Mouse (Mus musculus) midbrain, postnatal 0 days (tissue): Measurements from ENCODE around the gene Lzts2. TPM values are rescaled to one million over a fixed set of nuclear protein-coding genes. Genes with fewer than 3 reads are reported as not detected.

ENCODE experiments used
- ATAC-seq: fragments of 200-750 bp; cut with Nextera tagmentation; 2 replicates; pipeline ENCODE4 v1.8.0; 2017; ENCODE audit warnings: moderate number of reproducible peaks, mild to moderate bottlenecking, moderate TSS enrichment, moderate library complexity; ENCODE audit not compliant: low FRiP score
- DNase-seq: peaks from one replicate; pipeline ENCODE4 v3.0.0-alpha.2; 2015; ENCODE audit warnings: low spot score
- H3K27ac ChIP-seq: fragments of 300-500 bp; sonication (generic); 2 replicates; pipeline ENCODE4 v1.5.1; 2014; ENCODE audit warnings: low read depth, mild to moderate bottlenecking, low read length, mixed read lengths
- H3K27me3 ChIP-seq: fragments of 300-500 bp; sonication (generic); 2 replicates; pipeline ENCODE4 v1.6.1; 2014; ENCODE audit warnings: low read length, control low read depth, mixed read lengths; ENCODE audit not compliant: insufficient read depth
- H3K36me3 ChIP-seq: fragments of 300-500 bp; sonication (generic); 2 replicates; pipeline ENCODE4 v1.6.1; 2014; ENCODE audit warnings: low read length, control low read depth, mixed read lengths; ENCODE audit not compliant: insufficient read depth
- H3K4me1 ChIP-seq: fragments of 300-500 bp; sonication (generic); 2 replicates; pipeline ENCODE4 v1.6.1; 2014; ENCODE audit warnings: mild to moderate bottlenecking, control low read depth, antibody characterized with exemption, low read length, mixed read lengths; ENCODE audit not compliant: insufficient read depth
- H3K4me2 ChIP-seq: fragments of 300-500 bp; sonication (generic); 2 replicates; pipeline ENCODE4 v1.6.1; 2014; ENCODE audit warnings: low read depth, mild to moderate bottlenecking, low read length, mixed read lengths; ENCODE audit not compliant: poor library complexity, severe bottlenecking
- H3K4me3 ChIP-seq: fragments of 300-500 bp; sonication (generic); 2 replicates; pipeline ENCODE4 v1.5.1; 2014; ENCODE audit warnings: low read depth, mild to moderate bottlenecking, low read length, moderate library complexity
- H3K9ac ChIP-seq: fragments of 300-500 bp; sonication (generic); replicated peaks from 2 replicates; pipeline ENCODE4 v1.6.1; 2014; ENCODE audit warnings: mild to moderate bottlenecking, low read length, moderate library complexity, mixed read lengths; ENCODE audit not compliant: poor library complexity, severe bottlenecking
- H3K9me3 ChIP-seq: fragments of 300-500 bp; sonication (generic); 2 replicates; pipeline ENCODE4 v1.6.1; 2016; ENCODE audit warnings: low read length, control low read depth
- CTCF ChIP-seq: IDR thresholded peaks from 2 replicates; pipeline ENCODE4 v1.5.1; 2016; ENCODE audit warnings: antibody characterized with exemption, mild to moderate bottlenecking
- WGBS: fragments of 180-500 bp; shearing (Covaris S2); extraction: QIAGEN DNeasy Blood & Tissue Kit; methylation state at CpG from one replicate; pipeline ENCODE4 v1.1.7; 2014; 5-methylcytosine and 5-hydroxymethylcytosine counted together
- polyA plus RNA-seq: library from polyadenylated mRNA; unstranded; fragments of >200 nt; fragmentation: Nextera tagmentation; extraction: Ambion mirVana; gene quantifications from 2 replicates; pipeline ENCODE4 v1.2.1, GENCODE M21; 2015
- total RNA-seq: library from RNA; depleted of rRNA; stranded (reverse); fragments of >200 nt; gene quantifications from 2 replicates; pipeline ENCODE4 v1.2.3, GENCODE M21; 2014

Gene Lzts2
- total and polyA plus RNA-seq, 2 experiments from 2014 or later = 12.9 to 40.4 TPM

DNA sequence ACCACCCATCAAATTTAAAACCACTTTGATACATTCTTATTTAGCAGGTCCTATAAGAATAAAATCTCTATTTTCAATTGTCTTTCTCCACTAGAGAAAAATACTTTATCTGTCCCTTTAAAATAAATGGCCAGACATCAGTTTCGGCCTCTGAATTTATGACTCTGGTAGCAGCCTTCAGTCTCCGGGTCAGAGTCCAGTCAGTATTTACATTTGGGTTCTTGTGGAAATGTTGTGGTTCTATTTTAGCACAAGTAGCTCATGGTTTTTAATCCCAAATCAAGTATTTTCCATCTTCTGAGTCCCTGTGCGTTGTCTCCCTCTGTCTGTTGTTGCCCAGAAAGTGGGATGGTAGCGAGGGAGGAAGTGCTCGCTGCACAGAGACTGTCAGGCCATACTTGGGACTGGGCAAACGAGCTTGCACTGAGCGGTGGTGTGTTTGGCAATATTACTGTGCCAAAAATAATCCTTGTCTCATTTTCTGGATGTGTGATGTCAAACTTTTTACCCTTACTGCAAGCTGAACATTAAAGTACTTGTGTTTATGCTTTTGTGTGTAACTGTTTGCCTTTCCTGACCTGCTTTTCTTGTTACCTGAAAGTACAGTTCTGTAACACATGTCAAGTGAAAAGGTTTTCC, 31.6 kb upstream of the Lzts2 start:
- ATAC-seq (no peak), DNase-seq (no peak)
- Histone ChIP-seq H3K27ac (no peak overlapping the region), H3K9me3 (no peaks in the 10 kb centered on the region), H3K9ac (no peak overlapping the region), H3K36me3 (peaks cover 28% of the 10 kb centered on the region), H3K4me1 (no peaks in the 10 kb centered on the region), H3K4me3 (no peak overlapping the region), H3K4me2 (no peak overlapping the region), H3K27me3 (no peaks in the 10 kb centered on the region)
- TF ChIP-seq CTCF = no peak
- 79% methylated on average over 7 of the region's 7 CpGs for WGBS

DNA sequence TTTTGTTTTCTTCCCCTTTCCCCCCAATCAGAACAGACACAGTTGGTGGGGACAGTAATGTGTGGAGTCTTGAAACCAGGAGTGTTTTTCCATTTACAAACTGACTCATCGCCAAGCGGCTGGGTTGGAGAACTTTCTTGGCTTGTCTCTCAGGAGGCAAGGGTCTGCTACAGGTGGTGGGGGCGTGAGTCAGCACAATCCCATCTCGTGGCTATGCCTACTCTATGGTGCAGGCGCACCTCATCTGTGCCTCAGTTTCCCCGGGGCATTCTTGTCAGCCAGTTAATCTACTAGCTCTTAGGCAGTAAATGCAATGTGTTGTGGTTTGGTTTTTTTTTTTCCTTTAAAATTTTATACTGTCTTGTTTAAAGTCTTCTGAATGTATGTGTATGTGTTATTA, 30.8 kb upstream of the Lzts2 start:
- no peak for ATAC-seq
- Histone ChIP-seq H3K4me3 (no peak overlapping the region), H3K36me3 (peaks cover 24% of the 10 kb centered on the region), H3K27ac (no peak overlapping the region), H3K27me3 (no peaks in the 10 kb centered on the region), H3K4me2 (no peak overlapping the region), H3K9ac (no peak overlapping the region), H3K4me1 (no peaks in the 10 kb centered on the region), H3K9me3 (no peaks in the 10 kb centered on the region)
- 89% methylated on average over 6 of the region's 6 CpGs for WGBS
- DNase-seq = no peak
- no peak for TF ChIP-seq CTCF

DNA sequence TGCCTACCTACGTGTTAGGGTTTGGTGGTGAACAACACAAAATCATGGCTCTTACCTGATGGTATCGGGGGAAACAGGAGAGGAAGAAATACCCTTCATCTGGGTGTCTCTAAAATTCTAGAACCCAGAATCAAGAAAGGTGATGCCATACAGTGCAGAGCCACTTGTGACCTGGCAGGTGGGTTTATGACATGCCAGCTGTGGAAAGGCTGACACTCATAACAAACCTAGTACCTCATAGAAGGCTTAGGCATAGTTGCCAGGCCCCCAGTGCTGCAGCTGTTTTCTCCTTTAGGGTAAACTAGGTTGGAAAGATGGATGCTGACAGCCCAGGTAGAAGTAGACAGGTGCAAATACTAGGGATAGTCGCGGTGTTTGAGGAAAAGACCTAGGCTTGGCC, 29.8 kb upstream of the Lzts2 start:
- WGBS = 97% methylated on average over 4 of the region's 4 CpGs
- Histone ChIP-seq H3K4me3 (no peak overlapping the region), H3K27me3 (no peaks in the 10 kb centered on the region), H3K27ac (no peak overlapping the region), H3K9me3 (no peaks in the 10 kb centered on the region), H3K36me3 (peaks cover 17% of the 10 kb centered on the region), H3K9ac (no peak overlapping the region), H3K4me1 (no peaks in the 10 kb centered on the region), H3K4me2 (no peak overlapping the region)
- ATAC-seq (no peak), DNase-seq (no peak)
- TF ChIP-seq CTCF = no peak

DNA sequence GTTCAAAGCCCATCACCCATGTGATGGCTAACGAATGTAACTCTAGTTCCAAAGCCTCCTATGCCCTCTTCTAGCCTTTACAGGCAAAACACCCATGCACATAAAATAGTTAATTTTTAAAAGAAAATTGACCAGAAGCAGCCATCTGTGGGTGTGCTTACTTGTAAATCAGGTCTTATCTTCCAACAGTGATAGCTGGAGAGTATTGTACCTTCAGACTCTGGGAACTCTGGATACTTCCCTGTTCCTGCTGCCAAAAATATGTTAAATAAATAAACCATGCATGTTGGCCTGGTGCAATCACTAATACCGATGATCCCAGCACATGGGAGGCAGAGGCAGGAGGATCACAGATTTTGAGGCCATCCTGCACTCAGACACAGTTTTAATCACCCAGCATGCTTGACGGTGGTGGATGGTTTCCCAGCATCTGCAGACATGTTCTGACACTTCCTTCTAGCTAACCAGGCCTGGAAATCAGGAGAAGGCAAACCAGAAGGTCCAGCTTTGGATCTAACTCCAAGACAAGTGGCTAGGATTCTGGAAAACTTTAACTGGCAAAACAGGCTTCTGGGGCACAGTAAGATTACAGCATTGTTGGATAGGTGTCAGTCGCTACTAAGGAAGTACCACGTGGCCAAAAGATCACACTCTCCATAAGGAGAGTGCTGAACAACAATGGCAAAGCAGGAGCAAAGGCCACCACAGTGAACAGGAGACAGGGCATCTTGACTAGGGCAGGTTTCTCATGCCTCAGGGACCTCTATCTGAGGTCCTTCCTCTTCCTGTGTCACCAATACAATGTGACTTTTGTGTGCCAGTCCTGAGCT, 28.8 kb upstream of the Lzts2 start:
- Histone ChIP-seq H3K27ac (no peak overlapping the region), H3K36me3 (peaks cover 11% of the 10 kb centered on the region), H3K4me3 (no peak overlapping the region), H3K27me3 (no peaks in the 10 kb centered on the region), H3K4me2 (no peak overlapping the region), H3K9ac (no peak overlapping the region), H3K9me3 (no peaks in the 10 kb centered on the region), H3K4me1 (peaks cover 2% of the 10 kb centered on the region; the same call in 1 of the 2 replicates)
- DNase-seq (no peak), ATAC-seq (no peak)
- TF ChIP-seq CTCF = no peak
- 64% methylated on average over 5 of the region's 5 CpGs for WGBS

DNA sequence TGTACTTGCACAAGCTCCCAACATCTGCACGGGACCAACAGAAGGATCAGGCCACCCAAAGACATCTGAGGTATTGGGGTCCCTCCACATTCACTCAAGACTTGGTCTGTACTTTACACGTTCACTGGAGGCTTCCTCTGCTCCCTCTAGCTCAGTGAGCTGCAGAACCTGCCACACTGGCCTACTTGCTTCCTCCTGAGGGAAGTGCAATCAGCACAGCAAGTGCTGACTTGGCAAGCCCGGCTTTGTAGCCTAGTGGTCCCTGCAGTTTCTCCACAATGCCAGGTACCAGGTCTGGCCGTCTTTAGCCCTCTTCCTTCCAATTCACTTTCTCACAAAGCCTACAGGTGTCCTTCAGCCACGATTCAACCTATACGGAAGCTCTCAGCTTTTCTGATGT, 27.2 kb upstream of the Lzts2 start:
- H3K27me3 ChIP-seq = no peaks in the 10 kb centered on the region
- no peak overlapping the region for H3K4me3 ChIP-seq
- H3K9ac ChIP-seq = no peak overlapping the region
- TF ChIP-seq CTCF = no peak
- ATAC-seq (no peak), DNase-seq (no peak)
- H3K27ac ChIP-seq = no peak overlapping the region
- 73% methylated on average over 6 of the region's 6 CpGs for WGBS
- H3K4me2 ChIP-seq = no peak overlapping the region
- peaks cover 10% of the 10 kb centered on the region for H3K4me1 ChIP-seq
- H3K36me3 ChIP-seq = no peaks in the 10 kb centered on the region; the same call in 1 of the 2 replicates
- H3K9me3 ChIP-seq = no peaks in the 10 kb centered on the region

DNA sequence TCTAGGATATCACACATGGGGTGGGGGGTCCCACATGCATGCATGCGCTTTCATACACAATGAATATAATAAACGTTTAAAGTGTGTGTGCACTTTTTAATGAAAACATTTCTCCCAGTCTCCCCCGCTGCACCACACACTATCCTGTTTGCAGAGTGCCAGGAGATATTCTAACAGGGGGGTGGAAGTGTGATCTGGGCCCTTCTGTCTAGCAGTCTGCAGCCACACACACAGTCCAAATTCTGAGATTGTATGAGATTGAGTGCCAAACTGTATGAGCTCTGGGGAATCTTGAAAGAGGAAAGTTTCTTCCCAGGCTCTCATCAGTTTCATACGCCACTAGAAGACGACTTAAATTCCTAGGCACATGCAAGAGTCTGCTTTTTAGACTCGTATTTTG, 26.4 kb upstream of the Lzts2 start:
- H3K27ac ChIP-seq = no peak overlapping the region
- ATAC-seq (no peak), DNase-seq (no peak)
- H3K9ac ChIP-seq = no peak overlapping the region
- no peak overlapping the region for H3K4me3 ChIP-seq
- H3K27me3 ChIP-seq = no peaks in the 10 kb centered on the region
- H3K4me1 ChIP-seq = peaks cover 10% of the 10 kb centered on the region
- H3K4me2 ChIP-seq = peak overlapping the region; percentile 81; the same call in 1 of the 2 replicates
- peaks cover 6% of the 10 kb centered on the region for H3K36me3 ChIP-seq
- WGBS = 60% methylated on average over 6 of the region's 6 CpGs
- no peak for TF ChIP-seq CTCF
- H3K9me3 ChIP-seq = no peaks in the 10 kb centered on the region
